Mouse (Mus musculus) megakaryocyte, embryonic 14.5 days (primary cell): ENCODE results near the gene Notch4. TPM values are rescaled to one million over a fixed set of nuclear protein-coding genes. Genes with fewer than 3 reads are reported as not detected.

Experiments
- H3K27me3 ChIP-seq: replicated peaks from 2 replicates; pipeline ENCODE3; 2012; ENCODE audit warnings: inconsistent platforms
- H3K36me3 ChIP-seq: replicated peaks from 2 replicates; pipeline ENCODE3; 2012; ENCODE audit warnings: low read length, inconsistent platforms, mixed read lengths
- H3K4me1 ChIP-seq: 2 replicates; pipeline ENCODE4 v1.6.1; 2012; ENCODE audit warnings: inconsistent platforms
- H3K4me3 ChIP-seq: replicated peaks from 2 replicates; pipeline ENCODE3; 2012; ENCODE audit warnings: moderate library complexity, mild to moderate bottlenecking, inconsistent platforms
- H3K9me3 ChIP-seq: 2 replicates; pipeline ENCODE4 v1.6.1; 2012; ENCODE audit warnings: inconsistent platforms
- FLI1 ChIP-seq: IDR thresholded peaks from 2 replicates; pipeline ENCODE4 v1.6.1; 2012; ENCODE audit warnings: low read length, inconsistent platforms, mixed read lengths
- GATA1 ChIP-seq: IDR thresholded peaks from 3 replicates; pipeline ENCODE4 v1.6.1; 2012; ENCODE audit warnings: mixed read lengths, low read length, inconsistent platforms, borderline replicate concordance
- polyA plus RNA-seq: library from polyadenylated mRNA; stranded (reverse); fragments of >175 nt; gene quantifications from 2 replicates; pipeline ENCODE4 v1.2.3, GENCODE M21; 2012; ENCODE audit warnings: low replicate concordance; ENCODE audit not compliant: insufficient read depth

Notch4 gene
- polyA plus RNA-seq, 1 experiment: 0.43 TPM

GRCm38 (mm10) chr17:34604511-34605237 lies 40.6 kb downstream of the Notch4 start:
- Histone ChIP-seq H3K27me3 (no peaks in the 10 kb centered on the region), H3K4me1 (peaks cover 72% of the 10 kb centered on the region), H3K9me3 (no peaks in the 10 kb centered on the region), H3K4me3 (peak overlapping the region; percentile 99), H3K36me3 (peaks cover 47% of the 10 kb centered on the region)
- TF ChIP-seq FLI1 (no peak), GATA1 (no peak)

- Histone ChIP-seq H3K27me3 (no peaks in the 10 kb centered on the region), H3K4me1 (peaks cover 72% of the 10 kb centered on the region), H3K36me3 (peaks cover 47% of the 10 kb centered on the region), H3K9me3 (no peaks in the 10 kb centered on the region), H3K4me3 (peak overlapping the region; percentile 99)
- no peak for TF ChIP-seq GATA1
- peak; percentile 53; the same call in 1 of the 2 replicates for TF ChIP-seq FLI1
Observed at GRCm38 (mm10) chr17:34605609-34606008, 41.5 kb downstream of the Notch4 start.

- Histone ChIP-seq H3K27me3 (no peaks in the 10 kb centered on the region), H3K36me3 (peaks cover 48% of the 10 kb centered on the region), H3K4me1 (peaks cover 73% of the 10 kb centered on the region), H3K9me3 (no peaks in the 10 kb centered on the region), H3K4me3 (peak overlapping the region; percentile 99)
- no peak for TF ChIP-seq GATA1
- no peak for TF ChIP-seq FLI1
Observed at GRCm38 (mm10) chr17:34606186-34607039, 42.3 kb downstream of the Notch4 start.

GRCm38 (mm10) chr17:34607997-34608396 lies 43.9 kb downstream of the Notch4 start:
- Histone ChIP-seq H3K36me3 (peaks cover 54% of the 10 kb centered on the region), H3K4me1 (peaks cover 58% of the 10 kb centered on the region), H3K9me3 (no peaks in the 10 kb centered on the region), H3K27me3 (no peaks in the 10 kb centered on the region), H3K4me3 (peak overlapping the region; percentile 8)
- TF ChIP-seq FLI1 (no peak), GATA1 (no peak)

- H3K27me3 ChIP-seq: no peaks in the 10 kb centered on the region
- no peak for TF ChIP-seq FLI1
- no peak for TF ChIP-seq GATA1
- H3K4me1 ChIP-seq: peaks cover 46% of the 10 kb centered on the region
- H3K36me3 ChIP-seq: peaks cover 85% of the 10 kb centered on the region
- H3K4me3 ChIP-seq: no peak overlapping the region
- H3K9me3 ChIP-seq: no peaks in the 10 kb centered on the region
Observed at GRCm38 (mm10) chr17:34611050-34611449, 47.0 kb downstream of the Notch4 start.

- Histone ChIP-seq H3K9me3 (no peaks in the 10 kb centered on the region), H3K27me3 (no peaks in the 10 kb centered on the region), H3K4me1 (peaks cover 32% of the 10 kb centered on the region), H3K36me3 (peaks cover 90% of the 10 kb centered on the region), H3K4me3 (no peak overlapping the region)
- TF ChIP-seq GATA1 (no peak), FLI1 (no peak)
Observed at GRCm38 (mm10) chr17:34613054-34613645, 49.1 kb downstream of the Notch4 start.

- H3K4me3 ChIP-seq: no peak overlapping the region
- H3K9me3 ChIP-seq: no peaks in the 10 kb centered on the region
- peaks cover 85% of the 10 kb centered on the region for H3K36me3 ChIP-seq
- no peak for TF ChIP-seq GATA1
- no peak for TF ChIP-seq FLI1
- H3K4me1 ChIP-seq: peaks cover 25% of the 10 kb centered on the region
- no peaks in the 10 kb centered on the region for H3K27me3 ChIP-seq
Observed at GRCm38 (mm10) chr17:34613830-34614229, 49.8 kb downstream of the Notch4 start.

GRCm38 (mm10) chr17:34615871-34616270 lies 51.8 kb downstream of the Notch4 start, which contains the start of gene Egfl8:
Gene Egfl8, minus strand, starts transcription at chr17:34615971.
- Histone ChIP-seq H3K4me1 (peaks cover 12% of the 10 kb centered on the region), H3K4me3 (no peak within 1 kb of the TSS), H3K9me3 (no peaks in the 10 kb centered on the region), H3K36me3 (peaks cover 78% of the 10 kb centered on the region), H3K27me3 (no peaks in the 10 kb centered on the region)
- TF ChIP-seq GATA1 (no peak), FLI1 (no peak)

- TF ChIP-seq GATA1 (no peak), FLI1 (no peak)
- H3K9me3 ChIP-seq: no peaks in the 10 kb centered on the region
- peaks cover 11% of the 10 kb centered on the region for H3K4me1 ChIP-seq
- H3K4me3 ChIP-seq: peak overlapping the region; percentile 3
- peaks cover 74% of the 10 kb centered on the region for H3K36me3 ChIP-seq
- H3K27me3 ChIP-seq: no peaks in the 10 kb centered on the region
Observed at GRCm38 (mm10) chr17:34618999-34619398, 54.9 kb downstream of the Notch4 start.

- Histone ChIP-seq H3K4me1 (peaks cover 14% of the 10 kb centered on the region), H3K36me3 (peaks cover 67% of the 10 kb centered on the region), H3K9me3 (no peaks in the 10 kb centered on the region), H3K4me3 (no peak overlapping the region), H3K27me3 (no peaks in the 10 kb centered on the region)
- TF ChIP-seq FLI1 (no peak), GATA1 (no peak)
Observed at GRCm38 (mm10) chr17:34621006-34621405, 56.9 kb downstream of the Notch4 start.
